Mouse (Mus musculus): ENCODE measurements at regions not wholly inside any gene's neighbourhood (a gene's known extent, or its start where the extent isn't known, plus 50 kb on each side); places are given as distances from the start of the nearest gene placed in this dataset.
"Not testable (repeated sequence)": the region's sequence is repeated elsewhere in the genome, so short reads cannot be mapped to it uniquely, and the experiment has no call there.

DNA sequence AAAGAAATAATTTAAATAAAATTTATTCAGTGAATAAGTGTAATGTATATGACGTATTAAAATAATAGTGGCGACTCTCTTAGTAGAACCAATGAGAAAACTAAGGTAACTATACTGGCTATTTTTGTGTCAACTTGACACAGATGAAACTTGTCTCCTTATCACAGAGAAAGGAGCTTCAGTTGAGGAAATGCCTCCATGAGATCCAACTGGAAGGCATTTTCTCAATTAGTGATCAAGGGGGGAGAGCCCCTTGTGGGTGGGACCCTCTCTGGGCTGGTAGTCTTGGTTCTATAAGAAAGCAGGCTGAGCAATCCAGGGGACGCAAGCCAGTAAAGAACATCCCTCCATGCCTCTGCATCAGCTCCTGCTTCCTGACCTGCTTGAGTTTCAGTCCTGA lies 73.1 kb upstream of the Rnpc3 start:
- H3K79me2 ChIP-seq (replicated peaks; ENCODE audit: control insufficient read depth, insufficient read depth, low read length); H3K27me3 ChIP-seq (ENCODE audit: control insufficient read depth, insufficient read depth, low read length); H3K4me1 ChIP-seq (ENCODE audit: control insufficient read depth, insufficient read depth, low read length); H3K9ac ChIP-seq (ENCODE audit: low read depth, low read length); H3K36me3 ChIP-seq (ENCODE audit: control insufficient read depth, insufficient read depth, low read length); H3K4me3 ChIP-seq; intact Hi-C loops (cut with DNase I); DNase-seq; H3K27ac ChIP-seq: not testable (repeated sequence)
- 82% methylated on average over 3 of the region's 3 CpGs for WGBS

DNA sequence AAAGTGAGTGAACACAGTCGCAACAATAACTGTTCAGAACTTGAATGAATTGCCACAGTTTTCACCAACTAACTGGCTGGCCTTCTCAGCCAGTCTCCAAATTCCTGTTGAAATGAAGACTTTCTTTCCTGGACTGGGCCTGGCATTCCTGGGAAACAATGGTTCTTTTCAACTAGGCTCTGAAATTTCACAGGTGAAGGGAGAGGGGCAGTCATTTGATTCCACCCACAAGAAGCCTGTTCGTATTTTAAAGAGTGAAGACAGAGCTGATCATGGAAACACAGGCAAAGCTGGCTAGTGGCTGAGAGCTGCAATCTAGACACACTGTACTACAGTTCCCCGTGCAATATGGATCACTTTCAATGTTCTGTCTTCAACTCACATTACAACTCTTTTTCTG lies 69.1 kb upstream of the Rnpc3 start:
- Histone ChIP-seq H3K4me1 (ENCODE audit: control insufficient read depth, insufficient read depth, low read length) (no peaks in the 10 kb centered on the region), H3K27me3 (ENCODE audit: control insufficient read depth, insufficient read depth, low read length) (no peaks in the 10 kb centered on the region), H3K27ac (no peak overlapping the region), H3K79me2 (replicated peaks; ENCODE audit: control insufficient read depth, insufficient read depth, low read length) (no peaks in the 10 kb centered on the region), H3K36me3 (ENCODE audit: control insufficient read depth, insufficient read depth, low read length) (no peaks in the 10 kb centered on the region), H3K4me3 (no peak overlapping the region), H3K9ac (ENCODE audit: low read depth, low read length) (no peak overlapping the region)
- WGBS = 63% methylated on average over 3 of the region's 3 CpGs
- no peak for DNase-seq
- intact Hi-C loops (cut with DNase I) = loop anchor here (5.0 kb wide), 1 partner anchor 333 kb away; the partner anchor contains the start of gene Col11a1
- TF ChIP-seq CTCF (IDR thresholded peaks at IDR 0.05) = no peak
- TF ChIP-seq EP300 (IDR thresholded peaks at IDR 0.05; ENCODE audit: insufficient read depth, low read depth, low read length) = no peak
- TF ChIP-seq POLR2A (IDR thresholded peaks at IDR 0.05; ENCODE audit: insufficient read depth, low read depth, low read length) = no peak

DNA sequence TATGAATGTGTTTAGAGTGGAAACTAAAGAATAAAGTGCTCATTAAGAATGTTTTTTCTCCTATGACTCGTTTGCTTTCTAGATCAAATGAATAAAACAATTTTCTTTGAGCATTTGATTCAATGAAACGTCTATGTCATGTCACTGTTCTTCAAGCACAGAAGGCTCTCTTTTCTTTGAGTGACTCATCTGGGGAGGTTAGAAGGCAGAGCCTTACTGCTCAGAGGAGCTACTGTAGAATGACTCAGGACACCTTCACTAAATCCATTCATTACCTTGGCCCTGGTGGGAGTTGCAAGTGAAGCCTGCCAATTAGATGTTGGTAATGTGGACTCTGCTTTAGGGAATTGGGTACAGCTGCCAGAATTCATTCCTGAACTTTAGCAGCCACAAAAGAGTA lies 67.5 kb upstream of the Rnpc3 start:
- Histone ChIP-seq H3K27ac (no peak overlapping the region), H3K4me3 (no peak overlapping the region), H3K79me2 (replicated peaks; ENCODE audit: control insufficient read depth, insufficient read depth, low read length) (no peaks in the 10 kb centered on the region), H3K36me3 (ENCODE audit: control insufficient read depth, insufficient read depth, low read length) (no peaks in the 10 kb centered on the region), H3K9ac (ENCODE audit: low read depth, low read length) (no peak overlapping the region), H3K27me3 (ENCODE audit: control insufficient read depth, insufficient read depth, low read length) (no peaks in the 10 kb centered on the region), H3K4me1 (ENCODE audit: control insufficient read depth, insufficient read depth, low read length) (no peaks in the 10 kb centered on the region)
- 39% methylated on average over 2 of the region's 2 CpGs for WGBS
- TF ChIP-seq CTCF (IDR thresholded peaks at IDR 0.05) (no peak), POLR2A (IDR thresholded peaks at IDR 0.05; ENCODE audit: insufficient read depth, low read depth, low read length) (no peak), EP300 (IDR thresholded peaks at IDR 0.05; ENCODE audit: insufficient read depth, low read depth, low read length) (no peak)
- intact Hi-C loops (cut with DNase I) = loop anchor here (5.0 kb wide), 1 partner anchor 335 kb away; the partner anchor contains the start of gene Col11a1
- DNase-seq = no peak

DNA sequence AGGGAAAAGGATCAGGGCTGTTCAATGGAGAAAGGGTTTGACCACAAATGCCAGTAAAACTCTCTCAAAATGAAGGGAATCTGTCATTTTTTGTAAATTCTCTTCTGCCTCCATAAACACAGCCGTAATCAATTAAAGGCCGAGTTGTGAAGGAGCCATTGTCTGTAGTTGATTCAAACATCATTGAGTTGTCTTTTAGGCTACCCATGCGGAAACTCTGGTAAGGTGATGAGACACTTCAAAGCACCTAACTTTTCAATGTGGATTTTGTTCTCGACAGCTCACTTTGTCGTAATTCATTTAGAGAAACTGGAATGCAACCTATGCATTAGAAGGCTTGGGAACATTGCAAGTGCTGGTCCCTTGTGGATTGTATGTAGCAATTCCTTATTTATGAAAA lies 66.6 kb upstream of the Rnpc3 start:
- Histone ChIP-seq H3K9ac (ENCODE audit: low read depth, low read length) (no peak overlapping the region), H3K27me3 (ENCODE audit: control insufficient read depth, insufficient read depth, low read length) (no peaks in the 10 kb centered on the region), H3K27ac (no peak overlapping the region), H3K4me1 (ENCODE audit: control insufficient read depth, insufficient read depth, low read length) (no peaks in the 10 kb centered on the region), H3K36me3 (ENCODE audit: control insufficient read depth, insufficient read depth, low read length) (no peaks in the 10 kb centered on the region), H3K79me2 (replicated peaks; ENCODE audit: control insufficient read depth, insufficient read depth, low read length) (no peaks in the 10 kb centered on the region), H3K4me3 (no peak overlapping the region)
- TF ChIP-seq POLR2A (IDR thresholded peaks at IDR 0.05; ENCODE audit: insufficient read depth, low read depth, low read length) (no peak), EP300 (IDR thresholded peaks at IDR 0.05; ENCODE audit: insufficient read depth, low read depth, low read length) (no peak), CTCF (IDR thresholded peaks at IDR 0.05) (no peak)
- DNase-seq = no peak
- 76% methylated on average over 5 of the region's 5 CpGs for WGBS
- intact Hi-C loops (cut with DNase I) = loop anchor here (5.0 kb wide), 1 partner anchor 336 kb away; the partner anchor contains the start of gene Col11a1
